Mouse (Mus musculus): ENCODE results near the gene Isyna1.

DNA sequence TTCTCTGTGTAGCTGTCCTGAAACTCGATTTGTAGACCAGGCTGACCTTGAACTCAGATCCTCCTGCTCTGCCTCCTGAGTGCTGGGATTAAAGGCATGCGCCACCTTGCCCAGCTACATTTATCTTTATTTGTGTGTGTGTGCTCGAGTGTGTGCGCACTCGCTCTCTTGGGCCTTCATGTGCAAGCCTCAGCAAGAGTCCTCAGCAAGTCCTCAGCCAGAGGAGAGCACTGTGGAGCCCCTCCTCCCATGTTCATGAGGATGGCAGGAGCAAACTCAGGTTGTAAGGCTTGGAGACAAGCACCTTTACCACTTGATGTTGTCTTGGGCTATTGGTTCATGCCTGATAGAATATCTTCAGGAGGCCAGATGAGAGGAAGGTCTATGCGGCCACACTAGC is 46.4 kb upstream of the Isyna1 start:
- TF ChIP-seq CTCF (conservative IDR thresholded peaks at IDR 0.05; ENCODE audit: low read length): no peak
- no peak for TF ChIP-seq POU5F1 (IDR thresholded peaks at IDR 0.05; ENCODE audit: borderline replicate concordance, low read length)
- no peak for TF ChIP-seq NANOG (IDR thresholded peaks at IDR 0.05; ENCODE audit: borderline replicate concordance, low read length)
